Mouse (Mus musculus) kidney, adult 2 months (tissue): ENCODE results near the gene Snx11. TPM values are rescaled to one million over a fixed set of nuclear protein-coding genes. Genes with fewer than 3 reads are reported as not detected.
"Not testable (repeated sequence)": the region's sequence is repeated elsewhere in the genome, so short reads cannot be mapped to it uniquely, and the experiment has no call there.

Experiments used
- DNase-seq: peaks from one replicate; pipeline ENCODE4 v3.0.0; 2021
- H3K27ac ChIP-seq: fragments of 200-500 bp; 2 replicates; pipeline ENCODE4 v1.5.1; 2012; ENCODE audit warnings: low read depth, low read length, control low read depth, inconsistent platforms; ENCODE audit not compliant: insufficient read depth
- H3K27me3 ChIP-seq: fragments of 200-500 bp; replicated peaks from 2 replicates; pipeline ENCODE4 v1.6.1; 2012; ENCODE audit warnings: mild to moderate bottlenecking, moderate library complexity, low read length, inconsistent platforms; ENCODE audit not compliant: control insufficient read depth, insufficient read depth
- H3K36me3 ChIP-seq: fragments of 200-500 bp; 2 replicates; pipeline ENCODE4 v1.6.1; 2012; ENCODE audit warnings: mild to moderate bottlenecking, moderate library complexity, low read length, inconsistent platforms; ENCODE audit not compliant: control insufficient read depth, insufficient read depth
- H3K4me1 ChIP-seq: fragments of 200-500 bp; 2 replicates; pipeline ENCODE4 v1.6.1; 2011; ENCODE audit warnings: low read length; ENCODE audit not compliant: control insufficient read depth, insufficient read depth
- H3K4me3 ChIP-seq: fragments of 200-500 bp; 2 replicates; pipeline ENCODE4 v1.5.1; 2011; ENCODE audit warnings: mild to moderate bottlenecking, low read depth, low read length, control low read depth; ENCODE audit not compliant: insufficient read depth
- CTCF ChIP-seq: fragments of 200-500 bp; conservative IDR thresholded peaks from 2 replicates; pipeline ENCODE4 v1.5.1; 2011; ENCODE audit warnings: low read depth, mild to moderate bottlenecking, control low read depth, low read length, moderate library complexity, mixed read lengths; ENCODE audit not compliant: insufficient read depth, insufficient read length
- POLR2A ChIP-seq: fragments of 200-500 bp; IDR thresholded peaks from one replicate; pipeline ENCODE4 v1.6.1; 2011; ENCODE audit warnings: low read depth, low read length, control low read depth
- WGBS: fragments of 180-500 bp; shearing (Covaris S2); methylation state at CpG from one replicate; pipeline ENCODE4 v1.1.7; 2018; 5-methylcytosine and 5-hydroxymethylcytosine counted together
- polyA plus RNA-seq: library from polyadenylated mRNA; depleted of rRNA; stranded (reverse); fragments of >200 nt; gene quantifications from 2 replicates; pipeline ENCODE4 v1.2.3, GENCODE M21; 2012

Snx11 gene
- polyA plus RNA-seq, 1 experiment: 13.7 TPM

- H3K27me3 ChIP-seq: no peaks in the 10 kb centered on the region
- TF ChIP-seq POLR2A (no peak), CTCF (no peak)
- H3K36me3 ChIP-seq: peaks cover 11% of the 10 kb centered on the region
- DNase-seq: no peak
- no peak overlapping the region for H3K27ac ChIP-seq
- 69% methylated on average over 4 of the region's 4 CpGs for WGBS
- no peak overlapping the region for H3K4me3 ChIP-seq
- H3K4me1 ChIP-seq: no peaks in the 10 kb centered on the region
These were observed 36.1 kb upstream of the Snx11 start for GRCm38 (mm10) chr11:96813455-96813854.

DNA sequence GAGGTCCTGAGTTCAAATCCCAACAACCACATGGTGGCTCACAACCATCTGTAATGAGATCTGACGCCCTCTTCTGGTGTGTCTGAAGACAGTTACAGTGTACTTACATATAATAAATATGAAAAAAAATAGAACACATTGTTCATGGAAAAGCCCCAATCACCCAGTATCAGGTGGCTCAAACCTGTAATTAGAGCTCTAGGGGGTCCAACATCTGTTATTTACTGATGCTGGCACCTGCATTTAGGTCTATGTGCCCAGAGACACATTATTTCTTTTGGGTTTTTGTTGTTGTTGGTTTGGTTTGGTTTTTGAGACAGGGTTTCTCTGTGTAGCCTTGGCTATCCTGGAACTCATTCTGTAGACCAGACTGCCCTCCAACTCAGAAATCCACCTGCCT, 33.8 kb upstream of the Snx11 start:
- H3K36me3 ChIP-seq, H3K27me3 ChIP-seq, H3K4me1 ChIP-seq, H3K27ac ChIP-seq, H3K4me3 ChIP-seq, DNase-seq: not testable (repeated sequence)
- WGBS: 91% methylated on average over 1 of the region's 1 CpGs

DNA sequence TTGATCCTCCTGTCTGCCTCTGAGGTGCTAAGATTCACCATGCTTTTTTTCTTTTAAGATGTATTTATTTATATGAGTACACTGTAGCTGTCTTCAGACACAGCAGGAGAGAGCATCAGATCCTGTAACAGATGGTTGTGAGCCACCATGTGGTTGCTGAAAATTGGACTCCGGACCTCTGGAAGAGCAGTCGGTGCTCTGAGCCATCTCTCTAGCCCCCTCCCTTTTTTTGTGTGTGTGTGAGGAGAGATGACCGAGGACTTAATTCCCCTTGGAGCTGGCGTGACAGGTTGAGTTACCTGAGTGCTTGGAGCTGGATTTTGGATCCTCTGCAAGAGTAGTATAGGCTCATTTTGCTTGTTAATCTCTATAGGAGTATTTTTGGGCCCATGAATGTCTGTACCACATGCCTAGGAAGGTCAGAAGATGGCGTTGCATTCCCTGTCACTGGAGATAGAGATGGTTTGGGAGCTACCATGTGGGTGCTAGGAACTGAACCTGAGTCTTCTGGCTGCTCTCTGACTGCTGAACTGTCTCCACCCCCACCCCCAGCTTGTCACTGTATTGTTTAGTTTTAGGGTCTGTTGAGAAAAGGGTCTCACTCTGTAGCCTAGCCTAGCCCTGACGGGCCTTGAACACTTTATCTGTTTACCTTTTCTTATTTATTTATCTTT, 32.3 kb upstream of the Snx11 start:
- no peak for DNase-seq
- no peaks in the 10 kb centered on the region for H3K4me1 ChIP-seq
- H3K36me3 ChIP-seq: peaks cover 6% of the 10 kb centered on the region
- no peaks in the 10 kb centered on the region for H3K27me3 ChIP-seq
- no peak overlapping the region for H3K4me3 ChIP-seq
- 87% methylated on average over 6 of the region's 6 CpGs for WGBS
- H3K27ac ChIP-seq: no peak overlapping the region
- no peak for TF ChIP-seq POLR2A
- no peak for TF ChIP-seq CTCF

DNA sequence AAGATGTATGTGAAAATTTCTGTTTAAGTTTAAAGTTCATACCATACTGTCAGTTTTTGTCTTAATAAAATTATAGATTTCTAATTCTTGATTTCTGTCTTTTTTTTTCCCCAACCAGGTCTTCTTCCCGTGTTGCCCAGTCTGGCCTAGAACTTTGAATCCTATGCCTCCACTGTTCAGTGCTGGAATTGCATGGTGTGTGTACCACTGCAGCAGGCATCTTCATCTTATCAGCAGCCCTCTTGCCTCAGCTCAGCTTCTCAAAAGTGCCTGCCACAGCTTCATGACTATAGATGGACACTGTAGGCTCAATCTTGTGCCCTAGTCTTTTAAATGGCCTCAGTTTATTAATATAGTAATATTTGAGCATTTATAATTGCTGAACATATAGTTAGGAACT, 30.7 kb upstream of the Snx11 start:
- WGBS: 18% methylated on average over 1 of the region's 1 CpGs

DNA sequence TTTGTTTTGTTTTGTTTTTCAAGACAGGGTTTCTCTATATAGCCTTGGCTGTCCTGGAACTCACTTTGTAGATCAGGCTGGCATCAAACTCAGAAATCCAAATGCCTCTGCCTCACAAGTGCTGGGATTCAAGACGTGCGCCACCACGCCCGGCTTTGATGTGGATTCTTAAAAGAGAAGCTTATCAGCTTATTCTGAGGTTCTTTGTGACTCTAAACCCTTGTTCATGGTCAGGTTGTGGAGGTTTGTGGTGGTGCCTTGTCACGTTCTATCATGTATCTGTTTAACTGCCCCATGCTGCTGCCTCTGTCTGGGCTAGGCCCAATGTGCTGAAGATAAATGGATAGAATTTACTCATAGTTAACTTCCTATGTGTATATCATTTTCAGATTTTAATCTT, 28.2 kb upstream of the Snx11 start:
- Histone ChIP-seq H3K4me1 (no peaks in the 10 kb centered on the region), H3K27ac (no peak overlapping the region), H3K4me3 (no peak overlapping the region), H3K36me3 (peaks cover 10% of the 10 kb centered on the region), H3K27me3 (no peaks in the 10 kb centered on the region)
- DNase-seq: no peak
- WGBS: 95% methylated on average over 5 of the region's 5 CpGs
- no peak for TF ChIP-seq CTCF
- no peak for TF ChIP-seq POLR2A

More for the DNA sequence above, 30.7 kb upstream of the Snx11 start:
- Histone ChIP-seq H3K36me3 (peaks cover 6% of the 10 kb centered on the region), H3K27ac (no peak overlapping the region), H3K27me3 (no peaks in the 10 kb centered on the region), H3K4me3 (no peak overlapping the region), H3K4me1 (no peaks in the 10 kb centered on the region)
- DNase-seq: no peak
- no peak for TF ChIP-seq POLR2A
- TF ChIP-seq CTCF: peak; percentile 34; the same call in 1 of the 2 replicates

DNA sequence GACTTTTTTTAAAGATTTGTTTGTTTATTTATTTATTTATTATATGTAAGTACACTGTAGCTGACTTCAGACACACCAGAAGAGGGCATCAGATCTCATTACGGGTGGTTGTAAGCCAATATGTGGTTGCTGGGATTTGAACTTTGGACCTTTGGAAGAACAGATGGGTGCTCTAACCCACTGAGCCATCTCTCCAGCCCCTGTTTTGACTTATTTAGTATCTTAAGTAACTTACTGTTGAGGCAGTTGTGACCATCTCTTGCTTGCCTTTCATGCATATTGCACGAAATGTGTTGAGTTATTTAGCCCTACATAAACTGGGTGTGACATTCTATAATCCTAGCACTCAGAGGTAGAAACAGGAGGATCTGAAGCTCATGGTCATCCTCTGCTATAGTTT, 22.2 kb upstream of the Snx11 start:
- no peak for DNase-seq
- TF ChIP-seq POLR2A (no peak), CTCF (no peak)
- H3K27ac ChIP-seq: no peak overlapping the region
- no peaks in the 10 kb centered on the region for H3K27me3 ChIP-seq
- no peak overlapping the region for H3K4me3 ChIP-seq
- no peaks in the 10 kb centered on the region for H3K4me1 ChIP-seq
- H3K36me3 ChIP-seq: peaks cover 5% of the 10 kb centered on the region; the same call in 1 of the 2 replicates
- 85% methylated on average over 2 of the region's 2 CpGs for WGBS

- no peak overlapping the region for H3K4me3 ChIP-seq
- no peaks in the 10 kb centered on the region for H3K4me1 ChIP-seq
- no peaks in the 10 kb centered on the region for H3K27me3 ChIP-seq
- no peak overlapping the region for H3K27ac ChIP-seq
- no peak for DNase-seq
- WGBS: 11% methylated on average over 1 of the region's 1 CpGs
- TF ChIP-seq POLR2A (no peak), CTCF (0 out of 2 replicates have a peak, but pooled peaks have one; percentile 14)
- H3K36me3 ChIP-seq: no peaks in the 10 kb centered on the region
These were observed 19.2 kb upstream of the Snx11 start for GRCm38 (mm10) chr11:96796586-96796985.
